12 mouse cellular contexts compared by ENCODE assay signal in genomic region chr7:107567674-107568073, GRCm38 (mm10). TPM values are rescaled to one million over a fixed set of nuclear protein-coding genes. Genes with fewer than 3 reads are reported as not detected.
DNase-seq lines count a peak whose midpoint lies in the region; ATAC-seq and TF ChIP-seq lines count a peak whose summit lies in the region.
"Had no signal": no experiment of that assay in that cellular context is flagged by ENCODE, and none has a peak within 500 bp of the region (broad histone marks: within the 10 kb centered on the region; RNA-seq: fewer than 3 reads in every experiment).

No protein-coding gene starts in this region.

- H3K27ac ChIP-seq in hindbrain, embryonic 12.5 days, result peak overlapping the region; percentile 36; the same call in 1 of the 2 replicates
- no peak overlapping the region for H3K27ac ChIP-seq in hindbrain, embryonic 14.5 days
- no peak overlapping the region for H3K27ac ChIP-seq in ES-Bruce4 (ENCODE audit: insufficient read depth, low read length)
- peak overlapping the region; percentile 77; the same call in 1 of the 2 replicates for H3K27ac ChIP-seq in cortical plate, adult 2 months (ENCODE audit: insufficient read depth, low read length)
- H3K27ac ChIP-seq in limb, embryonic 12.5 days, result peak overlapping the region; percentile 97

- DNase-seq in hindbrain, embryonic 14.5 days (ENCODE audit: low spot score), result no peak
- DNase-seq in adrenal gland, adult 8-10 months, result no peak
- no peak for DNase-seq in T-cell, adult 2 months (ENCODE audit: low spot score)
- DNase-seq: cerebellum, postnatal 36 days had no signal

- no peak for TF ChIP-seq POLR2A in ES-Bruce4 (IDR thresholded peaks at IDR 0.05; ENCODE audit: insufficient read depth, low read length)
- TF ChIP-seq POLR2A in cortical plate, adult 2 months (IDR thresholded peaks at IDR 0.05; ENCODE audit: extremely low read depth, insufficient read depth, low read length), result no peak

- H3K27me3 ChIP-seq in hindbrain, embryonic 12.5 days, result no peaks in the 10 kb centered on the region
- no peaks in the 10 kb centered on the region for H3K27me3 ChIP-seq in hindbrain, embryonic 14.5 days (ENCODE audit: control insufficient read depth, insufficient read depth, low read length)
- H3K27me3 ChIP-seq in ES-Bruce4 (ENCODE audit: control insufficient read depth, insufficient read depth, low read length, poor library complexity, severe bottlenecking), result no peaks in the 10 kb centered on the region; the same call in 1 of the 2 replicates
- H3K27me3 ChIP-seq in limb, embryonic 12.5 days, result no peaks in the 10 kb centered on the region

- H3K36me3 ChIP-seq in hindbrain, embryonic 12.5 days, result no peaks in the 10 kb centered on the region
- no peaks in the 10 kb centered on the region for H3K36me3 ChIP-seq in hindbrain, embryonic 14.5 days (replicated peaks; ENCODE audit: control insufficient read depth, insufficient read depth)
- H3K36me3 ChIP-seq in ES-Bruce4 (ENCODE audit: control insufficient read depth, insufficient read depth, low read length, poor library complexity, severe bottlenecking), result no peaks in the 10 kb centered on the region
- peaks cover 22% of the 10 kb centered on the region for H3K36me3 ChIP-seq in limb, embryonic 12.5 days

- no peaks in the 10 kb centered on the region for H3K4me1 ChIP-seq in hindbrain, embryonic 12.5 days
- H3K4me1 ChIP-seq in hindbrain, embryonic 14.5 days (replicated peaks; ENCODE audit: control insufficient read depth, insufficient read depth, low read length), result no peaks in the 10 kb centered on the region
- H3K4me1 ChIP-seq in ES-Bruce4 (ENCODE audit: control insufficient read depth, insufficient read depth, low read length), result no peaks in the 10 kb centered on the region
- H3K4me1 ChIP-seq in cortical plate, adult 2 months (ENCODE audit: control insufficient read depth, insufficient read depth, low read length), result no peaks in the 10 kb centered on the region
- H3K4me1 ChIP-seq in limb, embryonic 12.5 days (replicated peaks), result peaks cover 19% of the 10 kb centered on the region

- peak overlapping the region; percentile 31 for H3K4me2 ChIP-seq in hindbrain, embryonic 12.5 days (replicated peaks)
- no peak overlapping the region; the same call in 1 of the 2 replicates for H3K4me2 ChIP-seq in hindbrain, embryonic 14.5 days (replicated peaks)
- peak overlapping the region; percentile 68 for H3K4me2 ChIP-seq in limb, embryonic 12.5 days

- TF ChIP-seq EP300 in ES-Bruce4 (IDR thresholded peaks at IDR 0.05; ENCODE audit: insufficient read depth, low read depth, low read length), result no peak

- H3K9ac ChIP-seq in hindbrain, embryonic 12.5 days, result no peak overlapping the region
- H3K9ac ChIP-seq in hindbrain, embryonic 14.5 days, result no peak overlapping the region
- H3K9ac ChIP-seq in ES-Bruce4 (ENCODE audit: low read depth, poor library complexity, severe bottlenecking), result no peak overlapping the region
- peak overlapping the region; percentile 56 for H3K9ac ChIP-seq in limb, embryonic 12.5 days (replicated peaks)

- 62% methylated on average over 5 of the region's 5 CpGs for WGBS in hindbrain, embryonic 12.5 days
- WGBS in hindbrain, embryonic 14.5 days, result 81% methylated on average over 5 of the region's 5 CpGs
- WGBS in limb, embryonic 12.5 days, result 33% methylated on average over 5 of the region's 5 CpGs

- ATAC-seq in hindbrain, embryonic 12.5 days (ENCODE audit: low FRiP score), result no peak
- no peak for ATAC-seq in hindbrain, embryonic 14.5 days (ENCODE audit: low FRiP score)
- peak; percentile 44 for ATAC-seq in limb, embryonic 12.5 days (ENCODE audit: insufficient number of reproducible peaks, insufficient read depth, low FRiP score, low TSS enrichment, low read depth)
- ATAC-seq in granulocyte monocyte progenitor cell, adult 5-6 weeks (replicated peaks; ENCODE audit: poor library complexity, severe bottlenecking), result no peak
- ATAC-seq: midbrain, embryonic 16.5 days had no signal

- H3K9me3 ChIP-seq in hindbrain, embryonic 12.5 days (replicated peaks), result no peaks in the 10 kb centered on the region
- H3K9me3 ChIP-seq in hindbrain, embryonic 14.5 days (ENCODE audit: control insufficient read depth, low read length), result no peaks in the 10 kb centered on the region
- H3K9me3 ChIP-seq in ES-Bruce4 (replicated peaks; ENCODE audit: control insufficient read depth, insufficient read depth, low read length, poor library complexity, severe bottlenecking), result peaks cover 9% of the 10 kb centered on the region
- H3K9me3 ChIP-seq in limb, embryonic 12.5 days, result peaks cover 13% of the 10 kb centered on the region; the same call in 1 of the 2 replicates

- H3K4me3 ChIP-seq in hindbrain, embryonic 12.5 days, result peak overlapping the region; percentile 15
- no peak overlapping the region; the same call in 1 of the 2 replicates for H3K4me3 ChIP-seq in hindbrain, embryonic 14.5 days (replicated peaks; ENCODE audit: low read length)
- H3K4me3 ChIP-seq in ES-Bruce4 (ENCODE audit: low read depth, low read length), result peak overlapping the region; percentile 2; the same call in 1 of the 2 replicates
- peak overlapping the region; percentile 12; the same call in 1 of the 2 replicates for H3K4me3 ChIP-seq in cortical plate, adult 2 months (ENCODE audit: insufficient read depth, low read length)
- peak overlapping the region; percentile 51 for H3K4me3 ChIP-seq in limb, embryonic 12.5 days (replicated peaks)

- no peak for TF ChIP-seq CTCF in ES-Bruce4 (IDR thresholded peaks at IDR 0.05; ENCODE audit: low read depth, low read length)
- TF ChIP-seq CTCF in cortical plate, adult 2 months (IDR thresholded peaks at IDR 0.05; ENCODE audit: extremely low read depth, insufficient read depth, low read length), result no peak

RNA-seq across cellular contexts. Expression of gene Olfml1, which starts 0.4 kb away (rescaled TPM):
- polyA plus RNA-seq in hindbrain, embryonic 12.5 days (2016; fragmentation: Nextera tagmentation; extraction: Ambion mirVana), result 14.7 and 15.2 TPM in 2 replicates
- 5.0 and 5.2 TPM in 2 replicates for polyA plus RNA-seq in hindbrain, embryonic 14.5 days (2014; fragmentation: Nextera tagmentation; extraction: Ambion mirVana)
- 1.5 and 3.0 TPM in 2 replicates for polyA plus RNA-seq in ES-Bruce4 (2011; ENCODE audit: insufficient read depth, insufficient read length, low read depth, missing spikeins)
- polyA plus RNA-seq in cortical plate, adult 2 months (2012; rRNA removed), result 12.4 and 13.4 TPM in 2 replicates
- 30.2 and 32.1 TPM in 2 replicates for polyA plus RNA-seq in limb, embryonic 12.5 days (2016; fragmentation: Nextera tagmentation; extraction: Ambion mirVana)
- total RNA-seq in adrenal gland, adult 8-10 months (2022), result 10 to 100 TPM in 2 of 4 experiments, 1 to 10 TPM in 2; 8.9 to 15.2 (median 10.5) TPM
- total RNA-seq in granulocyte monocyte progenitor cell, adult 5-6 weeks (2014; fragmentation: Nextera tagmentation), result not detected in 2 replicates
- total RNA-seq in granulocyte monocyte progenitor cell, adult 5-6 weeks (2017), result not detected in 2 replicates

RNA-seq across cellular contexts. Expression of gene Ppfibp2, which starts 27.3 kb away (rescaled TPM):
- polyA plus RNA-seq in hindbrain, embryonic 12.5 days (2016; fragmentation: Nextera tagmentation; extraction: Ambion mirVana), result 5.3 and 8.2 TPM in 2 replicates
- polyA plus RNA-seq in hindbrain, embryonic 14.5 days (2014; fragmentation: Nextera tagmentation; extraction: Ambion mirVana), result 3.1 and 3.9 TPM in 2 replicates
- polyA plus RNA-seq in ES-Bruce4 (2011; ENCODE audit: insufficient read depth, insufficient read length, low read depth, missing spikeins), result 11.7 and 12.4 TPM in 2 replicates
- 7.5 and 8.4 TPM in 2 replicates for polyA plus RNA-seq in cortical plate, adult 2 months (2012; rRNA removed)
- polyA plus RNA-seq in limb, embryonic 12.5 days (2016; fragmentation: Nextera tagmentation; extraction: Ambion mirVana), result 14.1 and 15.1 TPM in 2 replicates
- 1 to 10 TPM; 6.8 to 8.7 (median 7.7) TPM for total RNA-seq in adrenal gland, adult 8-10 months (2022)
- total RNA-seq in granulocyte monocyte progenitor cell, adult 5-6 weeks (2014; fragmentation: Nextera tagmentation), result 3.0 and 9.9 TPM in 2 replicates
- total RNA-seq in granulocyte monocyte progenitor cell, adult 5-6 weeks (2017), result 5.6 and 6.6 TPM in 2 replicates

RNA-seq across cellular contexts. Expression of gene 5330417H12Rik, which starts 57.3 kb away (rescaled TPM):
- polyA plus RNA-seq in hindbrain, embryonic 12.5 days (2016; fragmentation: Nextera tagmentation; extraction: Ambion mirVana), result not detected in 2 replicates
- not detected in 2 replicates for polyA plus RNA-seq in hindbrain, embryonic 14.5 days (2014; fragmentation: Nextera tagmentation; extraction: Ambion mirVana)
- not detected in 2 replicates for polyA plus RNA-seq in ES-Bruce4 (2011; ENCODE audit: insufficient read depth, insufficient read length, low read depth, missing spikeins)
- not detected in 2 replicates for polyA plus RNA-seq in cortical plate, adult 2 months (2012; rRNA removed)
- polyA plus RNA-seq in limb, embryonic 12.5 days (2016; fragmentation: Nextera tagmentation; extraction: Ambion mirVana), result not detected in 2 replicates
- total RNA-seq in adrenal gland, adult 8-10 months (2022), result not detected
- total RNA-seq in granulocyte monocyte progenitor cell, adult 5-6 weeks (2014; fragmentation: Nextera tagmentation), result not detected in 2 replicates
- total RNA-seq in granulocyte monocyte progenitor cell, adult 5-6 weeks (2017), result not detected in 2 replicates
- total RNA-seq: adrenal gland, postnatal 4 days; layer of hippocampus, postnatal 36 days had no signal
- polyA plus RNA-seq: midbrain, embryonic 16.5 days had no signal

Comparison
In these comparisons a context has a peak if more than half of its experiments do, and no peak if none do; other contexts are left out.
1. H3K27ac ChIP-seq: peak in hindbrain, embryonic 12.5 days (single experiment), cortical plate, adult 2 months (single experiment) and limb, embryonic 12.5 days (single experiment); none in hindbrain, embryonic 14.5 days (single experiment) and ES-Bruce4 (single experiment).